Mouse (Mus musculus) kidney, postnatal 0 days (tissue): ENCODE data around the gene Acly. TPM values are rescaled to one million over a fixed set of nuclear protein-coding genes. Genes with fewer than 3 reads are reported as not detected.

Experiments
- ATAC-seq: fragments of 200-750 bp; cut with Nextera tagmentation; replicated peaks from 2 replicates; pipeline ENCODE4 v1.8.0; 2017; ENCODE audit warnings: low read depth, moderate number of reproducible peaks, moderate TSS enrichment, moderate library complexity; ENCODE audit not compliant: low FRiP score
- DNase-seq: peaks from one replicate; pipeline ENCODE4 v3.0.0-alpha.2; 2016; ENCODE audit warnings: low spot score
- H3K27ac ChIP-seq: fragments of 300-500 bp; sonication (generic); 2 replicates; pipeline ENCODE4 v1.5.1; 2014; ENCODE audit warnings: mild to moderate bottlenecking
- H3K27me3 ChIP-seq: fragments of 300-500 bp; sonication (generic); 2 replicates; pipeline ENCODE4 v1.6.1; 2014; ENCODE audit warnings: low read length, mixed read lengths; ENCODE audit not compliant: insufficient read depth
- H3K36me3 ChIP-seq: fragments of 300-500 bp; sonication (generic); 2 replicates; pipeline ENCODE4 v1.6.1; 2014; ENCODE audit warnings: low read length, mixed read lengths; ENCODE audit not compliant: insufficient read depth
- H3K4me1 ChIP-seq: fragments of 300-500 bp; sonication (generic); replicated peaks from 2 replicates; pipeline ENCODE4 v1.6.1; 2014; ENCODE audit warnings: antibody characterized with exemption, low read length, mixed read lengths; ENCODE audit not compliant: insufficient read depth
- H3K4me2 ChIP-seq: fragments of 300-500 bp; sonication (generic); 2 replicates; pipeline ENCODE4 v1.6.1; 2014; ENCODE audit warnings: mild to moderate bottlenecking, low read length, moderate library complexity, mixed read lengths
- H3K4me3 ChIP-seq: fragments of 300-500 bp; sonication (generic); replicated peaks from 2 replicates; pipeline ENCODE4 v1.5.1; 2014; ENCODE audit warnings: low read depth, low read length
- H3K9ac ChIP-seq: fragments of 300-500 bp; sonication (generic); 2 replicates; pipeline ENCODE4 v1.6.1; 2014; ENCODE audit warnings: low read depth, low read length
- H3K9me3 ChIP-seq: fragments of 300-500 bp; sonication (generic); replicated peaks from 2 replicates; pipeline ENCODE4 v1.6.1; 2016; ENCODE audit warnings: low read length, inconsistent platforms, mixed read lengths
- CTCF ChIP-seq: IDR thresholded peaks from 2 replicates; pipeline ENCODE4 v1.5.1; 2016; ENCODE audit warnings: antibody characterized with exemption, low read depth, mild to moderate bottlenecking, moderate library complexity
- WGBS: fragments of 180-500 bp; shearing (Covaris S2); extraction: QIAGEN DNeasy Blood & Tissue Kit; methylation state at CpG from one replicate; pipeline ENCODE4 v1.1.7; 2014; 5-methylcytosine and 5-hydroxymethylcytosine counted together
- polyA plus RNA-seq: library from polyadenylated mRNA; unstranded; fragments of >200 nt; fragmentation: Nextera tagmentation; extraction: Ambion mirVana; gene quantifications from 2 replicates; pipeline ENCODE4 v1.2.1, GENCODE M21; 2015

Acly gene
- polyA plus RNA-seq, 1 experiment from 2014 or later: 86.4 TPM

DNA sequence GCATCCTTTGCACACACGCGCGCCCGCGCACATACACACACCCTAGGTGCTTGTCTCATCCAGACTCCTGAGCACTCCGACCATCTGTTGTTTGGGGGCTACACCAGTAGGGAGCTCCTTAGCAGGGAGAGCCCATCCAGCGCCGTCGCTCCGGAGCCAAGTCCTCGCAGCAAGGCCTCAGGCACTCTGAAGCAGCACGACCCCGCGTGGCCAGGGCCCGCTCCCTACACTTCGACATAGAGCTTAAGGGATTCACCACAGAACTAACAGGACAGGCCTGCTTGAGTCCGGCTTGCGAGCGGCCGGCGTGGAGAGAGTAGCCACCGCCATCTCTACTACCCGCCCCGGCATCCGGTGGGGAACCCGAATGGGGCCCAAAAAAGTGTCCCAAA lies 738 bp downstream of the Acly start:
- DNase-seq (peak; percentile 78), ATAC-seq (peak; percentile 22)
- Histone ChIP-seq H3K4me2 (peak overlapping the region; percentile 83), H3K4me3 (peak overlapping the region; percentile 82), H3K27ac (peak overlapping the region; percentile 90), H3K9me3 (no peaks in the 10 kb centered on the region), H3K36me3 (peaks cover 14% of the 10 kb centered on the region), H3K9ac (peak overlapping the region; percentile 85), H3K27me3 (no peaks in the 10 kb centered on the region), H3K4me1 (peaks cover 22% of the 10 kb centered on the region)
- TF ChIP-seq CTCF: peak; percentile 58
- WGBS: under 1% methylated on average over 26 of the region's 26 CpGs

GRCm38 (mm10) chr11:100526052-100526816 lies 1.6 kb downstream of the Acly start:
- WGBS: 17% methylated on average over 15 of the region's 15 CpGs
- no peaks in the 10 kb centered on the region for H3K27me3 ChIP-seq

GRCm38 (mm10) chr11:100524987-100525630 lies 2.7 kb downstream of the Acly start:
- H3K9me3 ChIP-seq: no peaks in the 10 kb centered on the region
- H3K27me3 ChIP-seq: no peaks in the 10 kb centered on the region
- no peak for TF ChIP-seq CTCF
- no peak for DNase-seq
- 46% methylated on average over 11 of the region's 11 CpGs for WGBS
- H3K4me2 ChIP-seq: peak overlapping the region; percentile 83; the same call in 1 of the 2 replicates
- H3K4me3 ChIP-seq: no peak overlapping the region
- peaks cover 24% of the 10 kb centered on the region for H3K4me1 ChIP-seq
- no peak overlapping the region for H3K9ac ChIP-seq
- ATAC-seq: no peak
- H3K27ac ChIP-seq: no peak overlapping the region
- peaks cover 24% of the 10 kb centered on the region for H3K36me3 ChIP-seq

More at GRCm38 (mm10) chr11:100526052-100526816, 1.6 kb downstream of the Acly start:
- H3K27ac ChIP-seq: no peak overlapping the region
- H3K4me1 ChIP-seq: peaks cover 22% of the 10 kb centered on the region
- H3K4me3 ChIP-seq: peak overlapping the region; percentile 82
- peak overlapping the region; percentile 85 for H3K9ac ChIP-seq
- ATAC-seq (no peak), DNase-seq (no peak)
- H3K36me3 ChIP-seq: peaks cover 22% of the 10 kb centered on the region
- H3K9me3 ChIP-seq: no peaks in the 10 kb centered on the region
- peak overlapping the region; percentile 83 for H3K4me2 ChIP-seq
- TF ChIP-seq CTCF: no peak

- H3K27ac ChIP-seq: no peak overlapping the region
- WGBS: 84% methylated on average over 5 of the region's 5 CpGs
- DNase-seq (no peak), ATAC-seq (no peak)
- no peak overlapping the region for H3K4me3 ChIP-seq
- H3K9ac ChIP-seq: no peak overlapping the region
- no peaks in the 10 kb centered on the region for H3K27me3 ChIP-seq
- H3K4me2 ChIP-seq: no peak overlapping the region
- H3K36me3 ChIP-seq: peaks cover 31% of the 10 kb centered on the region
- H3K4me1 ChIP-seq: peaks cover 27% of the 10 kb centered on the region
- no peaks in the 10 kb centered on the region for H3K9me3 ChIP-seq
- TF ChIP-seq CTCF: no peak
These were observed 3.4 kb downstream of the Acly start for GRCm38 (mm10) chr11:100524358-100524757.

DNA sequence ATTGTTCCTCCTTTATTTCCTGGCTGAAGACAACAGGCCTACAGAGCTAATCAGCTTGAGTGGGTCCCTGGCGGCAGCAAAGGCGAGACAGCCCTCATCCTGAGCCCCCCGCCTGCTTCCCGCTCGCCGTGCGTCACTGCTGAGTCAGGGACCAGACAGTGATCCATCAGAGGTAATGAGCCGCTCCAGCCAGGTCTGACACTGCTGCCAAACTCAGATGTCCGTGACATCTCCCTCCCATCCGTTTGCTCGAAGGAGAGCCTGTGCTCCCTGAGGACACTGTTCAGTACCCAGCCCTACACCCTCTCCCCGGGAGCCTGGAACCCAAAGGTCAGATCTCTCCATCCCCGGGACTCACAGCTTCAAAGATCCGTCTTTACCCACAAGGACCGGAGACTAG lies 7.0 kb downstream of the Acly start:
- H3K36me3 ChIP-seq: peaks cover 43% of the 10 kb centered on the region
- 0 out of 2 replicates have a peak, but pooled peaks have one; percentile 7 for TF ChIP-seq CTCF
- ATAC-seq (peak; percentile 77), DNase-seq (peak; percentile 87)
- H3K27ac ChIP-seq: peak overlapping the region; percentile 3; the same call in 1 of the 2 replicates
- H3K27me3 ChIP-seq: no peaks in the 10 kb centered on the region
- H3K9me3 ChIP-seq: no peaks in the 10 kb centered on the region
- 42% methylated on average over 15 of the region's 15 CpGs for WGBS
- H3K4me2 ChIP-seq: no peak overlapping the region
- H3K4me1 ChIP-seq: peaks cover 16% of the 10 kb centered on the region
- no peak overlapping the region for H3K4me3 ChIP-seq
- H3K9ac ChIP-seq: no peak overlapping the region

DNA sequence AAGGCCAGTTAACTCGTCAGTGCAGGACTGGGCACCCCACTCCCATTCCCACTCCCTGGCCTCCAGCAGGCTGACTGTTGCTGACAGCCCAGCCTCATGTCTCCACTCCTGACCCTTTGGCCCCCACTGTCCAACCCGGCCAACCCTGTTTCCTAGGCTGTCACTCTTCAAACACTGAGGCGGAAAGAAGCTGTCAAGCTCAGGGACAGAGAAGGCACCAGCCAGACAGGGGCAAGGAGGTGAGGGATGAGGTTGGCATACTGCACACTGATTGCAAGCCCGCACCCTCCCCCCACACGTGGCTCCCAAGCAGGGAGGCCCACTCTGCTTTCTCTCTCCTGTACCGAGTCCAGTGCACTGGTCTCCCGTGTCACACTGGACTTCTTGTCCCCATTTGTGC lies 8.6 kb downstream of the Acly start:
- 0 out of 2 replicates have a peak overlapping the region, but pooled peaks have one; percentile 13 for H3K9ac ChIP-seq
- H3K27ac ChIP-seq: peak overlapping the region; percentile 31; the same call in 1 of the 2 replicates
- ATAC-seq: no peak
- TF ChIP-seq CTCF: no peak
- 45% methylated on average over 7 of the region's 7 CpGs for WGBS
- H3K27me3 ChIP-seq: no peaks in the 10 kb centered on the region
- H3K4me3 ChIP-seq: no peak overlapping the region
- no peak for DNase-seq
- H3K9me3 ChIP-seq: no peaks in the 10 kb centered on the region
- peaks cover 58% of the 10 kb centered on the region for H3K36me3 ChIP-seq
- 0 out of 2 replicates have a peak, but pooled peaks cover 6% of the 10 kb centered on the region for H3K4me1 ChIP-seq
- H3K4me2 ChIP-seq: no peak overlapping the region
